Mouse (Mus musculus): ENCODE results near the gene Mbnl1. TPM values are rescaled to one million over a fixed set of nuclear protein-coding genes. Genes with fewer than 3 reads are reported as not detected.

Mbnl1 gene
- polyA plus RNA-seq, 1 experiment from 2014 or later, result 88.5 TPM

GRCm38 (mm10) chr3:60519337-60519736 is 46.7 kb downstream of the Mbnl1 start:
- 38% methylated on average over 3 of the region's 3 CpGs for WGBS (ENCODE audit: insufficient replicate concordance)
- Histone ChIP-seq H3K27ac (replicated peaks) (no peak overlapping the region), H3K9ac (no peak overlapping the region), H3K27me3 (no peaks in the 10 kb centered on the region), H3K4me3 (replicated peaks) (no peak overlapping the region), H3K4me1 (replicated peaks) (peaks cover 41% of the 10 kb centered on the region), H3K9me3 (replicated peaks) (no peaks in the 10 kb centered on the region), H3K4me2 (no peak overlapping the region), H3K36me3 (replicated peaks) (no peaks in the 10 kb centered on the region)
- no peak for ATAC-seq (ENCODE audit: insufficient read depth)

- ATAC-seq (ENCODE audit: insufficient read depth), result no peak
- no peak overlapping the region for H3K4me2 ChIP-seq
- no peaks in the 10 kb centered on the region for H3K27me3 ChIP-seq
- H3K4me1 ChIP-seq (replicated peaks), result peaks cover 55% of the 10 kb centered on the region
- no peak overlapping the region for H3K27ac ChIP-seq (replicated peaks)
- no peak overlapping the region for H3K4me3 ChIP-seq (replicated peaks)
- H3K36me3 ChIP-seq (replicated peaks), result peaks cover 8% of the 10 kb centered on the region; the same call in 1 of the 2 replicates
- H3K9me3 ChIP-seq (replicated peaks), result no peaks in the 10 kb centered on the region
- H3K9ac ChIP-seq, result no peak overlapping the region
- 70% methylated on average over 1 of the region's 1 CpGs for WGBS (ENCODE audit: insufficient replicate concordance)
Observed at GRCm38 (mm10) chr3:60524127-60524526, 51.5 kb downstream of the Mbnl1 start.

GRCm38 (mm10) chr3:60531286-60531685 is 58.7 kb downstream of the Mbnl1 start:
- H3K9ac ChIP-seq, result no peak overlapping the region
- H3K4me2 ChIP-seq, result peak overlapping the region; percentile 38
- H3K36me3 ChIP-seq (replicated peaks), result peaks cover 13% of the 10 kb centered on the region
- no peak overlapping the region for H3K4me3 ChIP-seq (replicated peaks)
- H3K27me3 ChIP-seq, result no peaks in the 10 kb centered on the region
- peak overlapping the region; percentile 35; the same call in 1 of the 2 replicates for H3K27ac ChIP-seq (replicated peaks)
- no peak for ATAC-seq (ENCODE audit: insufficient read depth)
- H3K9me3 ChIP-seq (replicated peaks), result no peaks in the 10 kb centered on the region
- 32% methylated on average over 5 of the region's 5 CpGs for WGBS (ENCODE audit: insufficient replicate concordance)
- H3K4me1 ChIP-seq (replicated peaks), result peaks cover 47% of the 10 kb centered on the region

GRCm38 (mm10) chr3:60531826-60532225 is 59.2 kb downstream of the Mbnl1 start:
- Histone ChIP-seq H3K27me3 (no peaks in the 10 kb centered on the region), H3K9ac (no peak overlapping the region), H3K27ac (replicated peaks) (peak overlapping the region; percentile 64; the same call in 1 of the 2 replicates), H3K4me1 (replicated peaks) (peaks cover 41% of the 10 kb centered on the region), H3K9me3 (replicated peaks) (no peaks in the 10 kb centered on the region), H3K4me3 (replicated peaks) (no peak overlapping the region), H3K4me2 (no peak overlapping the region), H3K36me3 (replicated peaks) (peaks cover 13% of the 10 kb centered on the region)
- 85% methylated on average over 2 of the region's 2 CpGs for WGBS (ENCODE audit: insufficient replicate concordance)
- ATAC-seq (ENCODE audit: insufficient read depth), result no peak

GRCm38 (mm10) chr3:60535224-60535623 is 62.6 kb downstream of the Mbnl1 start:
- 25% methylated on average over 3 of the region's 3 CpGs for WGBS (ENCODE audit: insufficient replicate concordance)
- H3K4me2 ChIP-seq, result no peak overlapping the region
- no peak for ATAC-seq (ENCODE audit: insufficient read depth)
- H3K4me1 ChIP-seq (replicated peaks), result peaks cover 31% of the 10 kb centered on the region
- no peak overlapping the region for H3K27ac ChIP-seq (replicated peaks)
- no peaks in the 10 kb centered on the region for H3K27me3 ChIP-seq
- no peaks in the 10 kb centered on the region for H3K9me3 ChIP-seq (replicated peaks)
- no peaks in the 10 kb centered on the region for H3K36me3 ChIP-seq (replicated peaks)
- no peak overlapping the region for H3K4me3 ChIP-seq (replicated peaks)
- H3K9ac ChIP-seq, result no peak overlapping the region

- H3K36me3 ChIP-seq (replicated peaks), result no peaks in the 10 kb centered on the region
- H3K27ac ChIP-seq (replicated peaks), result no peak overlapping the region
- no peak overlapping the region for H3K4me2 ChIP-seq
- H3K4me1 ChIP-seq (replicated peaks), result peaks cover 20% of the 10 kb centered on the region; the same call in 1 of the 2 replicates
- H3K4me3 ChIP-seq (replicated peaks), result no peak overlapping the region
- H3K9me3 ChIP-seq (replicated peaks), result no peaks in the 10 kb centered on the region
- H3K9ac ChIP-seq, result no peak overlapping the region
- H3K27me3 ChIP-seq, result no peaks in the 10 kb centered on the region
- no peak for ATAC-seq (ENCODE audit: insufficient read depth)
- 37% methylated on average over 2 of the region's 2 CpGs for WGBS (ENCODE audit: insufficient replicate concordance)
Observed at GRCm38 (mm10) chr3:60537063-60537462, 64.4 kb downstream of the Mbnl1 start.

- Histone ChIP-seq H3K4me1 (replicated peaks) (peaks cover 25% of the 10 kb centered on the region), H3K9ac (no peak overlapping the region), H3K36me3 (replicated peaks) (0 out of 2 replicates have a peak, but pooled peaks cover 3% of the 10 kb centered on the region), H3K9me3 (replicated peaks) (no peaks in the 10 kb centered on the region), H3K27ac (replicated peaks) (no peak overlapping the region), H3K27me3 (no peaks in the 10 kb centered on the region), H3K4me3 (replicated peaks) (no peak overlapping the region), H3K4me2 (no peak overlapping the region)
- WGBS (ENCODE audit: insufficient replicate concordance), result 40% methylated on average over 3 of the region's 3 CpGs
- no peak for ATAC-seq (ENCODE audit: insufficient read depth)
Observed at GRCm38 (mm10) chr3:60538214-60538971, 65.8 kb downstream of the Mbnl1 start.

GRCm38 (mm10) chr3:60541121-60541520 is 68.5 kb downstream of the Mbnl1 start:
- WGBS (ENCODE audit: insufficient replicate concordance), result 70% methylated on average over 4 of the region's 4 CpGs
- ATAC-seq (ENCODE audit: insufficient read depth), result no peak
- Histone ChIP-seq H3K9me3 (replicated peaks) (no peaks in the 10 kb centered on the region), H3K4me1 (replicated peaks) (peaks cover 33% of the 10 kb centered on the region), H3K36me3 (replicated peaks) (0 out of 2 replicates have a peak, but pooled peaks cover 3% of the 10 kb centered on the region), H3K4me3 (replicated peaks) (no peak overlapping the region), H3K27ac (replicated peaks) (no peak overlapping the region), H3K4me2 (no peak overlapping the region), H3K27me3 (no peaks in the 10 kb centered on the region), H3K9ac (no peak overlapping the region)

- peaks cover 37% of the 10 kb centered on the region for H3K4me1 ChIP-seq (replicated peaks)
- H3K27ac ChIP-seq (replicated peaks), result peak overlapping the region; percentile 87
Observed at GRCm38 (mm10) chr3:60546196-60546595, 73.6 kb downstream of the Mbnl1 start.

GRCm38 (mm10) chr3:60546904-60547303 is 74.3 kb downstream of the Mbnl1 start:
- Histone ChIP-seq H3K4me1 (replicated peaks) (peaks cover 40% of the 10 kb centered on the region), H3K4me2 (peak overlapping the region; percentile 60)
- WGBS (ENCODE audit: insufficient replicate concordance), result 87% methylated on average over 4 of the region's 4 CpGs

More at GRCm38 (mm10) chr3:60546196-60546595, 73.6 kb downstream of the Mbnl1 start:
- Histone ChIP-seq H3K27me3 (no peaks in the 10 kb centered on the region), H3K36me3 (replicated peaks) (peaks cover 13% of the 10 kb centered on the region; the same call in 1 of the 2 replicates), H3K9ac (peak overlapping the region; percentile 25; the same call in 1 of the 2 replicates), H3K4me2 (peak overlapping the region; percentile 60), H3K9me3 (replicated peaks) (no peaks in the 10 kb centered on the region), H3K4me3 (replicated peaks) (no peak overlapping the region)
- WGBS (ENCODE audit: insufficient replicate concordance), result 16% methylated on average over 9 of the region's 9 CpGs
- peak; percentile 100 for ATAC-seq (ENCODE audit: insufficient read depth)

GRCm38 (mm10) chr3:60550492-60550891 is 77.9 kb downstream of the Mbnl1 start:
- no peak for ATAC-seq (ENCODE audit: insufficient read depth)
- Histone ChIP-seq H3K9me3 (replicated peaks) (no peaks in the 10 kb centered on the region), H3K4me2 (no peak overlapping the region), H3K27ac (replicated peaks) (no peak overlapping the region), H3K4me3 (replicated peaks) (no peak overlapping the region), H3K9ac (no peak overlapping the region), H3K4me1 (replicated peaks) (peaks cover 21% of the 10 kb centered on the region), H3K27me3 (no peaks in the 10 kb centered on the region), H3K36me3 (replicated peaks) (peaks cover 17% of the 10 kb centered on the region)
- 79% methylated on average over 5 of the region's 5 CpGs for WGBS (ENCODE audit: insufficient replicate concordance)

More at GRCm38 (mm10) chr3:60546904-60547303, 74.3 kb downstream of the Mbnl1 start:
- H3K9ac ChIP-seq, result no peak overlapping the region
- H3K27me3 ChIP-seq, result no peaks in the 10 kb centered on the region
- no peak for ATAC-seq (ENCODE audit: insufficient read depth)
- no peaks in the 10 kb centered on the region for H3K9me3 ChIP-seq (replicated peaks)
- H3K27ac ChIP-seq (replicated peaks), result peak overlapping the region; percentile 87
- peaks cover 17% of the 10 kb centered on the region for H3K36me3 ChIP-seq (replicated peaks)
- H3K4me3 ChIP-seq (replicated peaks), result no peak overlapping the region

Data from liver, embryonic 15.5 days (tissue).